Mouse (Mus musculus) ES-Bruce4 (cell line): ENCODE measurements at regions not wholly inside any gene's neighbourhood (a gene's known extent, or its start where the extent isn't known, plus 50 kb on each side); places are given as distances from the start of the nearest gene placed in this dataset.

Experiments used
- CTCF ChIP-seq: IDR thresholded peaks from one replicate; pipeline ENCODE4 v1.8.1; 2011; ENCODE audit warnings: low read depth, low read length
- POLR2A ChIP-seq: IDR thresholded peaks from one replicate; pipeline ENCODE4 v1.8.1; 2011; ENCODE audit warnings: low read length; ENCODE audit not compliant: insufficient read depth

- no peak for TF ChIP-seq CTCF
- no peak for TF ChIP-seq POLR2A
Measured at GRCm38 (mm10) chr11:43979406-43979805, 78.4 kb upstream of the Adra1b start.
